Mouse (Mus musculus): ENCODE data around the gene Pif1. TPM values are rescaled to one million over a fixed set of nuclear protein-coding genes. Genes with fewer than 3 reads are reported as not detected.

Pif1 gene
- polyA plus RNA-seq, 1 experiment from 2014 or later, result 18.0 TPM

DNA sequence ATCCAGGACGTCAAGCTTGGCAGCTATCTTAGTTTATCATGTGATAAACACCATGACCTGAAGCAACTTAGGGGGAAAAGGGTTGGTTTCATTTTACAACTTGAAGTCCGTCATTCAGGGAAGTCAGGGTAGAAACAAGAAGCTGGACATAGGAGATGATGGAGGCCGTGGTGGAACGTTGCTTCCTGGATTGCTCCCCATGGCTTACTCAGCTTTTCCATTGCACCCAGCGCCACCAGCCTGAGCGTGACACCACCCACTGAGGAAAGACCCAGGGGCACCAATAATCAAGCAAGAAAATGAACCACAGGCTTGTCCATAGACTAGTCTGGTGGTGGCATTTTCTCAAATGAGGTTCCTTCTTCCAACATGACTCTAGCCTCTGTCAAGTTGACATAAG, 18.2 kb upstream of the Pif1 start:
- DNase-seq (ENCODE audit: low spot score) (no peak), ATAC-seq (replicated peaks; ENCODE audit: low FRiP score) (no peak)
- H3K4me2 ChIP-seq, result no peak overlapping the region
- H3K9ac ChIP-seq (ENCODE audit: low read depth, low read length), result no peak overlapping the region
- H3K4me1 ChIP-seq (replicated peaks; ENCODE audit: control insufficient read depth, insufficient read depth, low read length), result peaks cover 3% of the 10 kb centered on the region; the same call in 1 of the 2 replicates
- no peak overlapping the region for H3K27ac ChIP-seq (ENCODE audit: low read depth, low read length)
- H3K4me3 ChIP-seq (ENCODE audit: low read depth, low read length), result no peak overlapping the region
- H3K27me3 ChIP-seq (replicated peaks; ENCODE audit: control insufficient read depth, insufficient read depth, low read length), result no peaks in the 10 kb centered on the region
- WGBS, result 82% methylated on average over 6 of the region's 6 CpGs
- H3K9me3 ChIP-seq (ENCODE audit: control insufficient read depth, low read length), result no peaks in the 10 kb centered on the region
- H3K36me3 ChIP-seq (ENCODE audit: control insufficient read depth, insufficient read depth, low read length), result peaks cover 36% of the 10 kb centered on the region

DNA sequence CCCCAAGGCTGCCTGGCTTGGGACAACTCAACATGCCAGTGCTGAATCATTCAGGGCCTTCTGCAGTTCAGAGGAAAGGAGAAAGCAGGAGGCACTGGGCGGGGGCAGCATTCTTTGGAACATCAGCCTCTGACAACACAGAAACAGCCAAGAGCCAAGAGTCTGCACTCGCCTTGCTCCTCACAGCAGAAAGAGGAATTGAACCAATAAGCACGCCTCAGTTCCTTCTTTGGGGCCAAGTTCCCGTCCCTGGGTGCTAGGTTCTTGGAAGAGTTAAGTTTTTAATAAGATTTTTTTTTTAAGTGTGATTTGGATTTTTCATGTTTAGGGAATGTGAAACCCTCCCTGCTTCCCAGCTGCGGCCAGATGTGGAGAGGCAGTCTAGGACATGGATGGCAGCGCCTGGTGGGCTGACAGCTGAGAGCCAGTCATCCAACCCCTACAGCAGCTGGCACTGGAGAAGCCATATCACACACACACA, 17.4 kb upstream of the Pif1 start:
- H3K4me1 ChIP-seq (replicated peaks; ENCODE audit: control insufficient read depth, insufficient read depth, low read length), result peaks cover 5% of the 10 kb centered on the region
- H3K4me3 ChIP-seq (ENCODE audit: low read depth, low read length), result no peak overlapping the region
- 80% methylated on average over 6 of the region's 6 CpGs for WGBS
- no peak overlapping the region for H3K27ac ChIP-seq (ENCODE audit: low read depth, low read length)
- DNase-seq (ENCODE audit: low spot score) (no peak), ATAC-seq (replicated peaks; ENCODE audit: low FRiP score) (no peak)
- H3K9ac ChIP-seq (ENCODE audit: low read depth, low read length), result no peak overlapping the region
- peaks cover 31% of the 10 kb centered on the region for H3K36me3 ChIP-seq (ENCODE audit: control insufficient read depth, insufficient read depth, low read length)
- no peaks in the 10 kb centered on the region for H3K9me3 ChIP-seq (ENCODE audit: control insufficient read depth, low read length)
- no peak overlapping the region for H3K4me2 ChIP-seq
- H3K27me3 ChIP-seq (replicated peaks; ENCODE audit: control insufficient read depth, insufficient read depth, low read length), result no peaks in the 10 kb centered on the region

DNA sequence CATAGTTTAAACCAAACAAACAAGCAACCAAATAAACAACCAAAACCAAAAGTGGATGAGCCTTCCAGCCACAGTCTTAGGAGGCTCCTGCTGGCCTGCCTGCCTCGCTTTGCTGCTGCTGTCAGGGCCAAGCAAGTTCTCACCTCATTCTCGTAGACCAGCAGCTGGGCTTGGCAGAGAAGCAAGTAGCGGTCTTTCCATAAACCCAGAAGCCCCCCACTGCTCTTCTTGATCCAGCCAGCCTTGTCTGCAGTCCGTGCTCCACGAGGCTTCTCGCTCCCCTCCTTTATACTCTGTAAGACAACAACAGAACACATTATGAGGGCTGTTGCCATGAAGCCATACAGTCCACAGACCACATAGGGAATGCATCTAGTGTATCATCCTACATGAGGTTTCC, 14.1 kb upstream of the Pif1 start:
- 0 out of 2 replicates have a peak overlapping the region, but pooled peaks have one; percentile 19 for H3K27ac ChIP-seq (ENCODE audit: low read depth, low read length)
- H3K27me3 ChIP-seq (replicated peaks; ENCODE audit: control insufficient read depth, insufficient read depth, low read length), result no peaks in the 10 kb centered on the region
- no peak overlapping the region for H3K4me3 ChIP-seq (ENCODE audit: low read depth, low read length)
- H3K9ac ChIP-seq (ENCODE audit: low read depth, low read length), result no peak overlapping the region
- ATAC-seq (replicated peaks; ENCODE audit: low FRiP score) (no peak), DNase-seq (ENCODE audit: low spot score) (no peak)
- peaks cover 35% of the 10 kb centered on the region for H3K4me1 ChIP-seq (replicated peaks; ENCODE audit: control insufficient read depth, insufficient read depth, low read length)
- no peaks in the 10 kb centered on the region for H3K9me3 ChIP-seq (ENCODE audit: control insufficient read depth, low read length)
- WGBS, result 90% methylated on average over 6 of the region's 6 CpGs
- H3K4me2 ChIP-seq, result no peak overlapping the region
- peaks cover 20% of the 10 kb centered on the region for H3K36me3 ChIP-seq (ENCODE audit: control insufficient read depth, insufficient read depth, low read length)

DNA sequence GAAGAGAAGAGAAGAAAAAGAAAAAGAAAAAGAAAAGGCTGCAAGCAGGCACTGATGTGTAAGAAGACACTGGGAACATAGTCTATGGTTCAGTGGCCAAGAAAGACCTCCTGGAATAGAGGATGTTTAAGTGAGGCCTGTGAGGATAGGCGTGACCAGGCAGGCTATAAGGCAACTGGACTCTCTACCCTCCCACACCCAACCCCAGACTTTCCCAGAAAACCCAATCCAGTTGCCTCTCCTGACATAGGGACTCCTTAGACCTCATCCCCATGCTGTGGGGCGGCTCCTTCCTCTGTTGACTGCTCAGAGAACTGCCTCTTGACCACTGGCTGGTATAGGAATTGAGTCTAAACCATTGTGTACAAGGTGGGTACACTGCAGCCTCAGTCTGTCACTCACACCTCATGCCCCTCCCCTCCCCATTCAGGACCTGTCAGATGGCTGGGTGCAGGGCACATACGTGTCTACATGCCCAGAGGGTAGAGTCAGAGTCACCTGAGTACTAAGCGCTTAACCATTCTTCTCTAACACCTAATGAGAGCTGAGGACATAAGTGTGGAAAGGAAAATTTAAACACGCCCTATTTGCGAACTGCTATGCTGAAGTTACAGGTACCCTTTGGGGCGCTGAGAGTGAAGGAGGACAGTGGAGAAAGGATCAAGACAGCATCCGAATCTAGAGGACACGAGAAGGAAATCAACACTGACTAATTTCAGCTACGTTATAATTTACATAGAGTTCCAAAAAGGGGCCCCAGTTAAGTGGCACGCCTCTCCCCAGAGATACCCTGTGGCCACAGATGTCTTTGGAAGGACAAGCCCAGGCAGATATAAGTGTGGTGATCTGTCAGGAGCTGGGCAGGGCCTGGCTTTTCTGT, 12.2 kb upstream of the Pif1 start:
- H3K9me3 ChIP-seq (ENCODE audit: control insufficient read depth, low read length), result no peaks in the 10 kb centered on the region
- peaks cover 48% of the 10 kb centered on the region for H3K4me1 ChIP-seq (replicated peaks; ENCODE audit: control insufficient read depth, insufficient read depth, low read length)
- H3K27ac ChIP-seq (ENCODE audit: low read depth, low read length), result peak overlapping the region; percentile 89
- H3K9ac ChIP-seq (ENCODE audit: low read depth, low read length), result peak overlapping the region; percentile 61
- H3K36me3 ChIP-seq (ENCODE audit: control insufficient read depth, insufficient read depth, low read length), result peaks cover 14% of the 10 kb centered on the region
- H3K27me3 ChIP-seq (replicated peaks; ENCODE audit: control insufficient read depth, insufficient read depth, low read length), result no peaks in the 10 kb centered on the region
- 70% methylated on average over 11 of the region's 11 CpGs for WGBS
- ATAC-seq (replicated peaks; ENCODE audit: low FRiP score), result peak; percentile 68
- no peak for DNase-seq (ENCODE audit: low spot score)
- peak overlapping the region; percentile 30; the same call in 1 of the 2 replicates for H3K4me3 ChIP-seq (ENCODE audit: low read depth, low read length)
- peak overlapping the region; percentile 84 for H3K4me2 ChIP-seq

DNA sequence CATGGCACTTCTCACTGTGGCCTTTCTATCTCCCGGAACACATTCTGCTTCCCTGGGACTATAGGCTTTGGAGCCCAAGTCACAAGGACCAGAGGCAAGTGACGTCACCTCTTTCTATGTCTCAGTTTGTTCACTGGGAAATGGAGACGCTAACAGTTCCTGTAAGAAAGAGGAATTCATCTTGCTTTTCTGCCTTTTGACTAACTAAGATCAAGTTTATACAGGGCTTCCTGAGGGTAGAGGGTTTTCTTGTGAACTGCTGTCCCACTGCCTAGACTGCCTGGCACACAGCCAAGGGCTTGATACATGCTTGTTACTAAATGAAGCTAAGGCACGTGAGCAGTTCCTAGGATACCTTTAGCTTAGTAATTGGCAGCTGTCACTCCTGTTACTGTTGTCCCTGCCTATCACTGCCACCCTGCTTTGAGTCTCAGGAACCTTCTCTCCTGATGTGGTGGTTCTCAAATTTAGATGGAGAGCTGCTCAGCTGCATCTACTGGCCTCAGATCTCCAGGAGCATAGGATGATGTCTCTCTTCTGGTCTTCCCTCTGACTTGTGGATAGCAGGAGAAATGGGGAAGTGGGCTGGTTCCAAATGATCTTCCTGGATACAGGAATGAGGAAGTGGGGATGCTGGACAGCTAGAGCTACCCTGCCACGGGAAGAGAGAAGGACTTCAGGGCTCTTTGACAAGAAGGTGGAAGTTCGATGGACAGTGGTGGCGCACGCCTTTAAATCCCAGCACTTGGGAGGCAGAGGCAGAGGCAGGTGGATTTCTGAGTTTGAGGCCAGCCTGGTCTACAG, 11.4 kb upstream of the Pif1 start:
- no peaks in the 10 kb centered on the region for H3K27me3 ChIP-seq (replicated peaks; ENCODE audit: control insufficient read depth, insufficient read depth, low read length)
- H3K4me1 ChIP-seq (replicated peaks; ENCODE audit: control insufficient read depth, insufficient read depth, low read length), result peaks cover 50% of the 10 kb centered on the region
- ATAC-seq (replicated peaks; ENCODE audit: low FRiP score), result no peak
- WGBS, result 60% methylated on average over 8 of the region's 8 CpGs
- peaks cover 14% of the 10 kb centered on the region for H3K36me3 ChIP-seq (ENCODE audit: control insufficient read depth, insufficient read depth, low read length)
- H3K9ac ChIP-seq (ENCODE audit: low read depth, low read length), result peak overlapping the region; percentile 17; the same call in 1 of the 2 replicates
- H3K4me3 ChIP-seq (ENCODE audit: low read depth, low read length), result no peak overlapping the region
- no peak for DNase-seq (ENCODE audit: low spot score)
- H3K9me3 ChIP-seq (ENCODE audit: control insufficient read depth, low read length), result no peaks in the 10 kb centered on the region
- H3K27ac ChIP-seq (ENCODE audit: low read depth, low read length), result peak overlapping the region; percentile 89
- H3K4me2 ChIP-seq, result peak overlapping the region; percentile 84

DNA sequence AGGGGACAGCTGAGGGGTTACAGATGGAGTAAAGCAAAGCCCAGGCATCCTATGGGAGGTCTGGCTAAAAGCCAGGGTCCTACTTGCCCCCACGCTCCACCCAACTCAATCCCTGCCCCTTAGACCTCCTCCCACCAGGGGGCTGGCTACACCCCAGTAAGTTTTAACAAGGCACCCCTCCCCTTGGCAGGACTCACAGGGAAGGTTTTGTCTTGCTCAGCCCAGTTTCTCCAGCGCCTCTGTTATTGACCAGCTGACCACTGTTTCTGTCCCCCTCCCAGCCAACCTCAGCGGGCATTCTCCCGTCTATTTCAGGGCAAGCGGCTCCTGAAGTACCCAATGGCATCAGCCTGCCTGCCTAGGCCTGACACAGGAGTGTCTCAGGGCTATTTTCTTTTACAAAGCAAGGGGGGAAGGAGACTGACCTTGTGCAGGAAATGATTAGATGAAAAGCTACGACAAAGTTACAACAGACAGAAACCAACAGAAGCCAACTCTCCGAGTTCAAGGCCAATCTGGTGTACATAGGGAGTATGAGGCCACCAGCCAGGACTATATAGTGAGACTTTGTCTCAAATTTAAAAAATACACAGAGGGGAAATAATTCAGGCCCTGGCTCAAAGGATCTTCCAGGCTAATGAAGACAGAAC, 10.0 kb upstream of the Pif1 start:
- peak overlapping the region; percentile 52 for H3K9ac ChIP-seq (ENCODE audit: low read depth, low read length)
- H3K9me3 ChIP-seq (ENCODE audit: control insufficient read depth, low read length), result no peaks in the 10 kb centered on the region
- DNase-seq (ENCODE audit: low spot score), result no peak
- H3K27me3 ChIP-seq (replicated peaks; ENCODE audit: control insufficient read depth, insufficient read depth, low read length), result no peaks in the 10 kb centered on the region
- H3K4me2 ChIP-seq, result peak overlapping the region; percentile 84
- H3K4me1 ChIP-seq (replicated peaks; ENCODE audit: control insufficient read depth, insufficient read depth, low read length), result peaks cover 52% of the 10 kb centered on the region
- peak overlapping the region; percentile 89 for H3K27ac ChIP-seq (ENCODE audit: low read depth, low read length)
- peak overlapping the region; percentile 73 for H3K4me3 ChIP-seq (ENCODE audit: low read depth, low read length)
- 43% methylated on average over 7 of the region's 7 CpGs for WGBS
- peaks cover 9% of the 10 kb centered on the region for H3K36me3 ChIP-seq (ENCODE audit: control insufficient read depth, insufficient read depth, low read length)
- no peak for ATAC-seq (replicated peaks; ENCODE audit: low FRiP score)

DNA sequence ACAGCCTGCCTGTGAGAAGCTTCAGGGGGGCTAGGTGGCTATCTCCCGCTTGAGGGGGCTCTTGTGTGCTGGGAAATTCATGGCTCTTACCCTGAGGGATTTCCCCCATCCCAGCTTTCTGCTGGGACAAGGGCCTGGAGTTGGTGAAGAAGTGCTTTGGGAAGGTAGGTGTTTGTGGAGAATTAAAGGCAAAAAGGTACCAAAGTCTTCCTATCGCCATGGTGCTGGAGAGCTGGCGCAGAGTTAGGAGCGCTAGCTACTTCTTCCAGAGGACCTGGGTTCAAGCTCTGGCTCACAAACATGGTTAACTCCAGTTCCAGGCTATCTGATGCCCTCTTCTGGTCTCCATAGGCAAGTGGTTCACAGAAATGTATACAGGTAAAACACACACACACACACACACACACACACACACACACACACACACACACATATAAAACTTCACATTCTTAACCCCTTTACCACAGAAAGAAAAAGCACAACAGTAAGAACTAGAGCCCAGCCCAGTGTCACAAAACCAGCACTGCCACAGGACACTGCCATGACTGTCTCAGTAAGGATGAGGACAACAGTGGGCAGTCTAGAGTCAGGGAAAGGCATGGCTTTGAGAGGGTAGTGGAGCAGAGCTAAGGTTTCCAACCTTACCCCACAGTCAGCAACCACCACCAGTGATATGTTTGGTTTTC, 9.3 kb upstream of the Pif1 start:
- Histone ChIP-seq H3K27ac (ENCODE audit: low read depth, low read length) (peak overlapping the region; percentile 91), H3K4me1 (replicated peaks; ENCODE audit: control insufficient read depth, insufficient read depth, low read length) (peaks cover 52% of the 10 kb centered on the region), H3K36me3 (ENCODE audit: control insufficient read depth, insufficient read depth, low read length) (peaks cover 6% of the 10 kb centered on the region), H3K9me3 (ENCODE audit: control insufficient read depth, low read length) (no peaks in the 10 kb centered on the region), H3K27me3 (replicated peaks; ENCODE audit: control insufficient read depth, insufficient read depth, low read length) (no peaks in the 10 kb centered on the region), H3K4me3 (ENCODE audit: low read depth, low read length) (peak overlapping the region; percentile 73), H3K4me2 (peak overlapping the region; percentile 84), H3K9ac (ENCODE audit: low read depth, low read length) (peak overlapping the region; percentile 69)
- ATAC-seq (replicated peaks; ENCODE audit: low FRiP score) (no peak), DNase-seq (ENCODE audit: low spot score) (no peak)
- 84% methylated on average over 4 of the region's 4 CpGs for WGBS

DNA sequence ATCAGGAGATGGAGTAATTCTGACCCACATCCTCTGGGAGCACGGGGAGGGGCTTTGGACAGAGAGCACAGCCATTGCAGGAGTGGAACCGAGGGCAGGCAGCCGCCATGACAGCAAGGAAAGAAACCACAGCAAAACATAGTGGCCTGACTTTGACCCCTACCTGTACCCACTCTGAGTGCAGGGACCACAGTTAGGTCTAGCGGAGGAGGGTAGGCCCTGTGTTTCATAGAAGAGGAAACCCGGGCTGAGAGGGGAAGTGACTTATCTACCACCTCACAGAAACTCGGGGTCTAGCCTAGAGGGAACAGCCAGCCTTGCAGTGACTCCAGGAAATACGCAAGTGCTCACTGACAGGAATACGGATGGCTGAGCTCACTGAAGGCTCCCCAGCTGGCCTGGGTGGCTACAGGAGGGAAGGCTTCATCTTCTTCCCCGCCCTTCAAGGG, 8.1 kb upstream of the Pif1 start:
- Histone ChIP-seq H3K27ac (ENCODE audit: low read depth, low read length) (peak overlapping the region; percentile 91), H3K4me3 (ENCODE audit: low read depth, low read length) (peak overlapping the region; percentile 73), H3K36me3 (ENCODE audit: control insufficient read depth, insufficient read depth, low read length) (no peaks in the 10 kb centered on the region), H3K4me1 (replicated peaks; ENCODE audit: control insufficient read depth, insufficient read depth, low read length) (peaks cover 53% of the 10 kb centered on the region), H3K9ac (ENCODE audit: low read depth, low read length) (peak overlapping the region; percentile 69), H3K9me3 (ENCODE audit: control insufficient read depth, low read length) (no peaks in the 10 kb centered on the region), H3K4me2 (peak overlapping the region; percentile 84), H3K27me3 (replicated peaks; ENCODE audit: control insufficient read depth, insufficient read depth, low read length) (no peaks in the 10 kb centered on the region)
- no peak for DNase-seq (ENCODE audit: low spot score)
- WGBS, result 25% methylated on average over 9 of the region's 9 CpGs
- no peak; the same call in 1 of the 2 replicates for ATAC-seq (replicated peaks; ENCODE audit: low FRiP score)
